Mouse (Mus musculus): ENCODE results near the gene Hspg2. TPM values are rescaled to one million over a fixed set of nuclear protein-coding genes. Genes with fewer than 3 reads are reported as not detected.

Hspg2 gene
- polyA plus RNA-seq, 1 experiment: 108 TPM

DNA sequence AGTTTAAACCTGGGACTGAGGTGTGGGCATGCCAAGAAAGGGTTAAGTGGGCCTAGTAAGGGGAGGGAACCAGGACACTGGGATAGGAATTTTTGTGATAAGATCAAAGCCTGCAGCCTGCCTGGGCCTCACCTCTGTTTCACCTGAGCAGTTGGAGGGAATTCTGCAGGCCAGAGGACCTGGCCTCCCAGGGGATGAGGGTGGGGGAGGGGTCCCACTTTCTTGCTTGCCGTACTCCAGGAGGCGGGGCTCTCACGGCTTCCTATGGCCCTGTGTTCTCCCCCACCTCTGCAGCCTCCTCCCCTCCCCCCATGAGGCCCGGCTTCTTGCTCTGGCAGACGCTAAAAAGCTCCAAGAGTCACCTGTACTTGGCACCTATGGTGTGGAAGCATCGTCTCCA, 11.2 kb downstream of the Hspg2 start:
- Histone ChIP-seq H3K27me3 (ENCODE audit: control insufficient read depth, insufficient read depth, insufficient read length) (no peaks in the 10 kb centered on the region), H3ac (ENCODE audit: control insufficient read depth, insufficient read length, low read depth) (no peak overlapping the region), H3K79me3 (ENCODE audit: low read depth) (peaks cover 80% of the 10 kb centered on the region), H3K4me3 (ENCODE audit: insufficient read depth, poor library complexity, severe bottlenecking) (no peak overlapping the region), H3K79me2 (ENCODE audit: control insufficient read depth, insufficient read depth) (peaks cover 100% of the 10 kb centered on the region), H3K36me3 (ENCODE audit: control insufficient read depth, insufficient read depth) (peaks cover 25% of the 10 kb centered on the region)
- TF ChIP-seq MAX (IDR thresholded peaks at IDR 0.05): no peak

DNA sequence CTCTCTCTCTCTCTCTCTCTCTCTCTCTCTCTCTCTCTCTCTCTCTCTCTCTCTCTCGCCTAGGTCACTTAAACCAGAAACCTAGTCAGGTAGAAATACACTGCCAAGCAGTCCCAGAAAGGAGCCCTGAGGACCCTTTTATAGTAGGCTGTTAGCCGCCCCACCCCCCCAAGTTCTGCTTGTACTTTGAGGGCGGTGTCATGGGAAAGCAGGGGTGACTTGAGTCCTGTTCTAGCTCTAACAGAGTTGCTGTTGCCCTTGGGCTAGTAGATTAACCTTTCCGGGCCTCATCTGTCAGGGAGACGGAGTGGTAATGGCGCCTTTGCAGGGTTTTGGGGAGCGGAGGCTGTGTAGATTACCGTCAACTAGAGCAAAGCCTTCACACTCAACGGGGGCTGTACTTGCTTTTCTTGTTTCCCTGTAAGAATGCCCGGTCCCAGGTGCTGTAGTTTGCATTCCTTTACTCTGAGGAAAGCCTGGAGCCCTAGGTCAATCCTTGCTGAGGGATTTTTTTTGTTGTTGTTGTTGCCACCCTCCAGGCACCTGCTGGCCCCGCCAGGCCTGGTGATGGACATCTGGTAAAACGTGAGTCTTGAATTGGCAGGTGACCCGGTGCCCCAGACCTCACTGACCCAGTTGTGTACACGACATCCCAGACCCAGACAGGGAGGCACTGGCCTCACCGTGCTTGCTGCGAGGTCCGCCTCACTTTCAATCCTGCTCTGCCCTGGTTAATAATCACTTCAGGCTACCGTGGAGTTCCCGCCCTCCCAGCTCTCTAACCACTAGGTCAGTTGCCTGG, 11.8 kb downstream of the Hspg2 start:
- H3K79me2 ChIP-seq (ENCODE audit: control insufficient read depth, insufficient read depth): peaks cover 100% of the 10 kb centered on the region
- no peak overlapping the region for H3K4me3 ChIP-seq (ENCODE audit: insufficient read depth, poor library complexity, severe bottlenecking)
- H3ac ChIP-seq (ENCODE audit: control insufficient read depth, insufficient read length, low read depth): no peak overlapping the region
- H3K36me3 ChIP-seq (ENCODE audit: control insufficient read depth, insufficient read depth): peaks cover 21% of the 10 kb centered on the region
- H3K27me3 ChIP-seq (ENCODE audit: control insufficient read depth, insufficient read depth, insufficient read length): no peaks in the 10 kb centered on the region
- TF ChIP-seq FOSL1 (IDR thresholded peaks at IDR 0.05; ENCODE audit: insufficient read depth, low read length, poor library complexity, severe bottlenecking): no peak
- no peak for TF ChIP-seq CTCF (IDR thresholded peaks at IDR 0.05; ENCODE audit: control insufficient read depth, insufficient read depth, insufficient read length)
- no peak for TF ChIP-seq MAX (IDR thresholded peaks at IDR 0.05)
- no peak for TF ChIP-seq MYOD1 (IDR thresholded peaks at IDR 0.05; ENCODE audit: control insufficient read depth, insufficient read length, low read depth)
- TF ChIP-seq CEBPB (IDR thresholded peaks at IDR 0.05; ENCODE audit: low read depth): no peak
- no peak for TF ChIP-seq MYOG (IDR thresholded peaks at IDR 0.05; ENCODE audit: control insufficient read depth, extremely low read depth, insufficient read length)
- no peak for TF ChIP-seq USF1 (IDR thresholded peaks at IDR 0.05; ENCODE audit: low read depth)
- peaks cover 78% of the 10 kb centered on the region for H3K79me3 ChIP-seq (ENCODE audit: low read depth)

DNA sequence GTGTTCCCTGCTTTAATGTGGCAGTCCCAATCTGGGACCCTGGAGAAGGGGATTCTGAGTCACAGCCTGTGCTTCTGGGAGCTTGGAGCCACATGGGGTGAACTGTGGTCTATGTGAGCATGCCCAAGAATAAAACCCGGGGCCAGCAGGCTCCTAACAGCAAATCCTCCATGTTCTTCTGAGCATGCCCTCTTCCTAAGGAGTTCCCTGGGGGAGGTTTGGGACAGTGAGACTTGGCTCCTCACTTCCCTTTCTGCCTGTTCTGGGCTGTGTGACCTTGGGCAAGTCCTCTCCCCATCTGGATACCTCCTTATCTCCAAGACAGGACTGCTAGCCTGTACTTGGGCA, 12.4 kb downstream of the Hspg2 start:
- Histone ChIP-seq H3K27me3 (ENCODE audit: control insufficient read depth, insufficient read depth, insufficient read length) (no peaks in the 10 kb centered on the region), H3K36me3 (ENCODE audit: control insufficient read depth, insufficient read depth) (peaks cover 21% of the 10 kb centered on the region), H3ac (ENCODE audit: control insufficient read depth, insufficient read length, low read depth) (no peak overlapping the region), H3K79me2 (ENCODE audit: control insufficient read depth, insufficient read depth) (peaks cover 100% of the 10 kb centered on the region), H3K4me3 (ENCODE audit: insufficient read depth, poor library complexity, severe bottlenecking) (no peak overlapping the region), H3K79me3 (ENCODE audit: low read depth) (peaks cover 75% of the 10 kb centered on the region)
- no peak for TF ChIP-seq CTCF (IDR thresholded peaks at IDR 0.05; ENCODE audit: control insufficient read depth, insufficient read depth, insufficient read length)
- TF ChIP-seq USF1 (IDR thresholded peaks at IDR 0.05; ENCODE audit: low read depth): no peak
- TF ChIP-seq FOSL1 (IDR thresholded peaks at IDR 0.05; ENCODE audit: insufficient read depth, low read length, poor library complexity, severe bottlenecking): no peak
- TF ChIP-seq CEBPB (IDR thresholded peaks at IDR 0.05; ENCODE audit: low read depth): no peak
- TF ChIP-seq MYOG (IDR thresholded peaks at IDR 0.05; ENCODE audit: control insufficient read depth, extremely low read depth, insufficient read length): no peak
- no peak for TF ChIP-seq MAX (IDR thresholded peaks at IDR 0.05)
- TF ChIP-seq MYOD1 (IDR thresholded peaks at IDR 0.05; ENCODE audit: control insufficient read depth, insufficient read length, low read depth): no peak

- TF ChIP-seq CTCF (IDR thresholded peaks at IDR 0.05; ENCODE audit: control insufficient read depth, insufficient read depth, insufficient read length) (no peak), FOSL1 (IDR thresholded peaks at IDR 0.05; ENCODE audit: insufficient read depth, low read length, poor library complexity, severe bottlenecking) (no peak), USF1 (IDR thresholded peaks at IDR 0.05; ENCODE audit: low read depth) (no peak), MAX (IDR thresholded peaks at IDR 0.05) (no peak), CEBPB (IDR thresholded peaks at IDR 0.05; ENCODE audit: low read depth) (no peak), MYOG (IDR thresholded peaks at IDR 0.05; ENCODE audit: control insufficient read depth, extremely low read depth, insufficient read length) (no peak), MYOD1 (IDR thresholded peaks at IDR 0.05; ENCODE audit: control insufficient read depth, insufficient read length, low read depth) (no peak)
- no peak overlapping the region for H3ac ChIP-seq (ENCODE audit: control insufficient read depth, insufficient read length, low read depth)
- no peak overlapping the region for H3K4me3 ChIP-seq (ENCODE audit: insufficient read depth, poor library complexity, severe bottlenecking)
- H3K79me2 ChIP-seq (ENCODE audit: control insufficient read depth, insufficient read depth): peaks cover 98% of the 10 kb centered on the region
- H3K79me3 ChIP-seq (ENCODE audit: low read depth): peaks cover 76% of the 10 kb centered on the region
- peaks cover 21% of the 10 kb centered on the region for H3K36me3 ChIP-seq (ENCODE audit: control insufficient read depth, insufficient read depth)
- no peaks in the 10 kb centered on the region for H3K27me3 ChIP-seq (ENCODE audit: control insufficient read depth, insufficient read depth, insufficient read length)
Observed at GRCm38 (mm10) chr4:137481381-137482030, 12.9 kb downstream of the Hspg2 start.

GRCm38 (mm10) chr4:137483871-137484270, 15.3 kb downstream of the Hspg2 start:
- TF ChIP-seq MYOG (IDR thresholded peaks at IDR 0.05; ENCODE audit: control insufficient read depth, extremely low read depth, insufficient read length): no peak
- TF ChIP-seq USF1 (IDR thresholded peaks at IDR 0.05; ENCODE audit: low read depth): no peak
- TF ChIP-seq CTCF (IDR thresholded peaks at IDR 0.05; ENCODE audit: control insufficient read depth, insufficient read depth, insufficient read length): no peak
- TF ChIP-seq MYOD1 (IDR thresholded peaks at IDR 0.05; ENCODE audit: control insufficient read depth, insufficient read length, low read depth): no peak
- no peak for TF ChIP-seq MAX (IDR thresholded peaks at IDR 0.05)
- no peak for TF ChIP-seq FOSL1 (IDR thresholded peaks at IDR 0.05; ENCODE audit: insufficient read depth, low read length, poor library complexity, severe bottlenecking)
- no peak for TF ChIP-seq CEBPB (IDR thresholded peaks at IDR 0.05; ENCODE audit: low read depth)
- Histone ChIP-seq H3K27me3 (ENCODE audit: control insufficient read depth, insufficient read depth, insufficient read length) (no peaks in the 10 kb centered on the region), H3ac (ENCODE audit: control insufficient read depth, insufficient read length, low read depth) (peak overlapping the region; percentile 1), H3K36me3 (ENCODE audit: control insufficient read depth, insufficient read depth) (peaks cover 16% of the 10 kb centered on the region), H3K79me3 (ENCODE audit: low read depth) (peaks cover 82% of the 10 kb centered on the region), H3K79me2 (ENCODE audit: control insufficient read depth, insufficient read depth) (peaks cover 98% of the 10 kb centered on the region), H3K4me3 (ENCODE audit: insufficient read depth, poor library complexity, severe bottlenecking) (no peak overlapping the region)
